Mouse (Mus musculus) B cell, adult 2 months (primary cell): Measurements from ENCODE around the gene Trpc5.

Experiments
- DNase-seq, 2 experiments: peaks; one replicate each; pipeline ENCODE4 v3.0.0; 2022

The Trpc5 gene

DNA sequence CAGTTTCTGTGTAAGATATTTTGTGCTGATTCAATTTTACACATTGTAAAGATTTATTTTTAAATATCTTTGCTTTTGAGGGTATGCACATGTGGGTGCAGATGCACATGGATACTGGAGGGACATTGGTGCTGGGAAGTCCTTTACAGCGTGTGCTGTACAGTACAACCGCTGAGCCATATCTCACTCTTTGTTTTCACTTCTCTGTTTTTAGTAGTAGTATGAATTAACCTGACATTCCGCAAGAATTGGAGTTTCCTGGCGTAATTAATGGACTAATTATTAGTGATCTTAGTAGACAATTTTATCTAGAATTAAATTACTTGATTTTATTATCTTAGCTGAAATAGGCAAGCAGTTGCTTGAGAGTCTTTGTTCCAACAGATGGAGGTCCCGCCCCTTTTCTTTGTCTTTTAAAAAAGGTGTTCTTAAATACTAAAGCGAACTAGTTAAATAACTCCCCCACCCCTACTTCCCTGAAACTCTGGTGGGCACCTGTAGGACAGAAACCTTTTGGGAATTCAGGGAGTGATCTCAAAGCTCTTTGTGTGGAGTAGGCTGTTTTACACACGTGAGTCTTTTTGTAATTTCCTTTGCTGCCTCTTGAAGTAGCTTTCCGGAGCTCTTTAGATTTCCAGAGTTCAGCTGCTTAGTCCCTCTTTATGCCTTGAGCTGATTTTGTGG lies 352.5 kb downstream of the Trpc5 start:
- no peak for DNase-seq
